Mouse (Mus musculus) limb, embryonic 14.5 days (tissue): ENCODE data around the gene Men1. TPM values are rescaled to one million over a fixed set of nuclear protein-coding genes. Genes with fewer than 3 reads are reported as not detected.

ENCODE experiments used
- ATAC-seq: fragments of 200-750 bp; cut with Nextera tagmentation; 2 replicates; pipeline ENCODE4 v1.8.0; 2017; ENCODE audit warnings: low read depth, moderate number of reproducible peaks, moderate TSS enrichment; ENCODE audit not compliant: low FRiP score
- DNase-seq: peaks from one replicate; pipeline ENCODE4 v3.0.0-alpha.2; 2015; ENCODE audit warnings: low spot score
- H3K27ac ChIP-seq: fragments of 300-500 bp; sonication (generic); replicated peaks from 2 replicates; pipeline ENCODE4 v1.5.1; 2014; ENCODE audit warnings: low read depth, mild to moderate bottlenecking, low read length, moderate library complexity, mixed read lengths
- H3K27me3 ChIP-seq: fragments of 300-500 bp; sonication (generic); 2 replicates; pipeline ENCODE4 v1.6.1; 2014; ENCODE audit warnings: low read length, mixed read lengths; ENCODE audit not compliant: control insufficient read depth, insufficient read depth
- H3K36me3 ChIP-seq: fragments of 300-500 bp; sonication (generic); 2 replicates; pipeline ENCODE4 v1.6.1; 2014; ENCODE audit warnings: mild to moderate bottlenecking, low read length, moderate library complexity, mixed read lengths; ENCODE audit not compliant: control insufficient read depth, insufficient read depth
- H3K4me1 ChIP-seq: fragments of 300-500 bp; sonication (generic); 2 replicates; pipeline ENCODE4 v1.6.1; 2014; ENCODE audit warnings: antibody characterized with exemption, low read length, mixed read lengths; ENCODE audit not compliant: control insufficient read depth, insufficient read depth
- H3K4me2 ChIP-seq: fragments of 300-500 bp; sonication (generic); replicated peaks from 2 replicates; pipeline ENCODE4 v1.6.1; 2014; ENCODE audit warnings: low read depth, mild to moderate bottlenecking, low read length, moderate library complexity; ENCODE audit not compliant: severe bottlenecking
- H3K4me3 ChIP-seq: fragments of 300-500 bp; sonication (generic); replicated peaks from 2 replicates; pipeline ENCODE4 v1.5.1; 2014; ENCODE audit warnings: low read length
- H3K9ac ChIP-seq: fragments of 300-500 bp; sonication (generic); 2 replicates; pipeline ENCODE4 v1.6.1; 2014; ENCODE audit warnings: mild to moderate bottlenecking, low read depth, low read length, moderate library complexity; ENCODE audit not compliant: severe bottlenecking
- H3K9me3 ChIP-seq: fragments of 300-500 bp; sonication (generic); 2 replicates; pipeline ENCODE4 v1.6.1; 2016; ENCODE audit warnings: low read length; ENCODE audit not compliant: control insufficient read depth
- POLR2A ChIP-seq: fragments of 200-500 bp; IDR thresholded peaks from 2 replicates; pipeline ENCODE4 v1.8.0; 2012; ENCODE audit warnings: inconsistent platforms, mild to moderate bottlenecking, moderate library complexity, borderline replicate concordance; ENCODE audit not compliant: insufficient read depth, insufficient read length; ENCODE audit errors: extremely low read depth
- WGBS: fragments of 180-500 bp; shearing (Covaris S2); extraction: QIAGEN DNeasy Blood & Tissue Kit; methylation state at CpG from one replicate; pipeline ENCODE4 v1.1.7; 2014; 5-methylcytosine and 5-hydroxymethylcytosine counted together
- polyA plus RNA-seq, 2 experiments: library from polyadenylated mRNA; depleted of rRNA in 1 of 2; stranded (reverse) in 1 of 2; unstranded in 1 of 2; fragments of >200 nt; fragmentation: Nextera tagmentation in 1 of 2; extraction: Ambion mirVana in 1 of 2; gene quantifications; 2 replicates each; pipeline versions ENCODE4 v1.2.1 to v1.2.3; 2012 to 2014

Gene Men1
- polyA plus RNA-seq, 2 experiments = 60.4 to 102 TPM

GRCm38 (mm10) chr19:6313796-6314195, 21.0 kb upstream of the Men1 start:
- DNase-seq = no peak
- WGBS = 92% methylated on average over 8 of the region's 8 CpGs
- Histone ChIP-seq H3K27me3 (no peaks in the 10 kb centered on the region), H3K9me3 (no peaks in the 10 kb centered on the region), H3K4me1 (no peaks in the 10 kb centered on the region), H3K9ac (no peak overlapping the region), H3K4me3 (no peak overlapping the region), H3K36me3 (peaks cover 64% of the 10 kb centered on the region), H3K4me2 (no peak overlapping the region), H3K27ac (no peak overlapping the region)
- TF ChIP-seq POLR2A = no peak
- no peak for ATAC-seq

- no peak overlapping the region for H3K9ac ChIP-seq
- H3K36me3 ChIP-seq = peaks cover 69% of the 10 kb centered on the region
Measured at GRCm38 (mm10) chr19:6314513-6314912, 20.3 kb upstream of the Men1 start.

GRCm38 (mm10) chr19:6315573-6315972, 19.2 kb upstream of the Men1 start:
- peaks cover 76% of the 10 kb centered on the region for H3K36me3 ChIP-seq
- WGBS = 79% methylated on average over 14 of the region's 14 CpGs
- no peak overlapping the region for H3K4me3 ChIP-seq
- no peak overlapping the region for H3K4me2 ChIP-seq
- no peaks in the 10 kb centered on the region for H3K4me1 ChIP-seq
- H3K27me3 ChIP-seq = no peaks in the 10 kb centered on the region
- DNase-seq = no peak
- no peak for TF ChIP-seq POLR2A
- no peaks in the 10 kb centered on the region for H3K9me3 ChIP-seq
- ATAC-seq = no peak
- H3K9ac ChIP-seq = no peak overlapping the region
- H3K27ac ChIP-seq = no peak overlapping the region

More at GRCm38 (mm10) chr19:6314513-6314912, 20.3 kb upstream of the Men1 start:
- no peak for TF ChIP-seq POLR2A
- ATAC-seq = no peak
- Histone ChIP-seq H3K4me3 (no peak overlapping the region), H3K9me3 (no peaks in the 10 kb centered on the region), H3K4me1 (no peaks in the 10 kb centered on the region), H3K4me2 (no peak overlapping the region), H3K27ac (no peak overlapping the region), H3K27me3 (no peaks in the 10 kb centered on the region)
- 90% methylated on average over 8 of the region's 8 CpGs for WGBS
- DNase-seq = no peak

GRCm38 (mm10) chr19:6318145-6318544, 16.6 kb upstream of the Men1 start:
- no peak for TF ChIP-seq POLR2A
- H3K36me3 ChIP-seq = peaks cover 84% of the 10 kb centered on the region

GRCm38 (mm10) chr19:6321358-6321757, 13.4 kb upstream of the Men1 start:
- 70% methylated on average over 8 of the region's 8 CpGs for WGBS
- Histone ChIP-seq H3K27me3 (no peaks in the 10 kb centered on the region), H3K4me3 (no peak overlapping the region), H3K9me3 (no peaks in the 10 kb centered on the region), H3K9ac (no peak overlapping the region), H3K4me1 (no peaks in the 10 kb centered on the region), H3K27ac (no peak overlapping the region), H3K4me2 (no peak overlapping the region), H3K36me3 (peaks cover 64% of the 10 kb centered on the region)
- ATAC-seq = no peak
- TF ChIP-seq POLR2A = no peak
- no peak for DNase-seq

More at GRCm38 (mm10) chr19:6318145-6318544, 16.6 kb upstream of the Men1 start:
- Histone ChIP-seq H3K9ac (no peak overlapping the region), H3K27me3 (no peaks in the 10 kb centered on the region), H3K9me3 (no peaks in the 10 kb centered on the region), H3K4me1 (no peaks in the 10 kb centered on the region), H3K27ac (no peak overlapping the region), H3K4me3 (no peak overlapping the region), H3K4me2 (no peak overlapping the region)
- DNase-seq = no peak
- WGBS = 92% methylated on average over 12 of the region's 12 CpGs
- no peak for ATAC-seq

- no peak overlapping the region for H3K4me3 ChIP-seq
- H3K27me3 ChIP-seq = no peaks in the 10 kb centered on the region
- DNase-seq = no peak
- no peaks in the 10 kb centered on the region for H3K9me3 ChIP-seq
- peaks cover 60% of the 10 kb centered on the region for H3K36me3 ChIP-seq
- no peak overlapping the region for H3K9ac ChIP-seq
- ATAC-seq = 0 out of 2 replicates have a peak, but pooled peaks have one; percentile 21
- no peak overlapping the region for H3K27ac ChIP-seq
- no peaks in the 10 kb centered on the region for H3K4me1 ChIP-seq
- WGBS = 79% methylated on average over 33 of the region's 33 CpGs
- H3K4me2 ChIP-seq = no peak overlapping the region
- TF ChIP-seq POLR2A = no peak
Measured at GRCm38 (mm10) chr19:6321786-6322621, 12.8 kb upstream of the Men1 start.
